Mouse (Mus musculus): ENCODE results near the gene Pax8. TPM values are rescaled to one million over a fixed set of nuclear protein-coding genes. Genes with fewer than 3 reads are reported as not detected.

Pax8 gene
- polyA plus RNA-seq, 1 experiment from 2014 or later, result not detected

DNA sequence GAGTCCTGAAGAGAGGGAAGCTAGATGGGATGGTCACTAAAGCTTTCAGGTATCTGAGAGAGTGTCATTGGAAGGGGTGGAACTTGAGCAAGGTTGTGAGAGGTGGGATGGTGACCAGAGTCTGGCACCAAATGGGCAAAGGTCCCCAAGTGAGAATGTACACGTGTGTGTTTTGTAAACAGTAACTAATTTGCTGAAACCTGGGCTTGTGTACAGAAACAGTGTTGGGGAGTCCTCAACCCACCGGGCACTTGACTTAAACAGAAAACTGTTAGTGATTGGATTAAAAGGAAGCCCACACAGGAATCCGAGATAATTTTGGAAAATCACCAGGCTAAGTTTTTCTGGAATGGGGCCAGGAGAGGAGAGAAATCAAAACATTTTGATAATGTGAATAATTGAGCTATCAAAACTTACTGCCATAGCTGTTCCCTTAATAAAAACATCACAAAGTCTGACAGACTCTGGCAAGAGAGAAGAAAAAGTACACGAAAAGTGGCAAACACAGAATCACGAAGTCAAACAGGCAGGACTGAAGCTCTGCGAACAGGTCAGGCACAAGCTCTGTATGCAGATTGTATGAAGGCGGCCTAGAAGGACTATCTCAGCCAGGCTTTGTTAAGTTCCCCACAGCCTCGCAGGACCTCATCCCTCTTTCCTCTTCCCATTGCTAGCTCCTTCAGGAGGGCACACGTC is 15.1 kb downstream of the Pax8 start:
- no peaks in the 10 kb centered on the region for H3K4me1 ChIP-seq (replicated peaks)
- no peak overlapping the region for H3K9ac ChIP-seq (replicated peaks)
- H3K36me3 ChIP-seq, result no peaks in the 10 kb centered on the region
- H3K4me3 ChIP-seq (replicated peaks), result no peak overlapping the region
- no peak overlapping the region for H3K27ac ChIP-seq
- ATAC-seq (ENCODE audit: insufficient number of reproducible peaks, insufficient read depth, low FRiP score, low TSS enrichment, low read depth), result no peak
- no peaks in the 10 kb centered on the region for H3K9me3 ChIP-seq
- 39% methylated on average over 9 of the region's 9 CpGs for WGBS
- H3K4me2 ChIP-seq, result no peak overlapping the region
- H3K27me3 ChIP-seq, result peaks cover 7% of the 10 kb centered on the region; the same call in 1 of the 2 replicates

DNA sequence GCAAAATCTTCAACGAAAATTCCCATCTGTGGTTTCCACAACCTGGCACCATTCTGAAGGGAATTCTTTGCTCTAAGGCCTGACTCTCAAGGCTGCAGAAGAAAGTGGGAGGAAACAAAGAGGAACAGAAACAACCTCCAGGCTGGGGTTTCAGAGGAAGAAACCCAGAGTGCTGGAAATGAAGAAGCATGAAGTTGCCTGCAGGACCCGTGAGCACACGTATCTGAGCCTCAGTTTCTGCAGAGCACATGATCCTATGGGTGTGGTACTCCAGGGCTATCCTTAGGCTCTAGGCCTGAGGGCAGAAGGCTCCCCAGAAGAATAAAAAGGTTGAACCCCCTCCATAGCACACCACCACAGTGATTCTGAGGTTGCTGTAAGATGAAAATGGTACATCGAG is 18.6 kb downstream of the Pax8 start:
- ATAC-seq (ENCODE audit: insufficient number of reproducible peaks, insufficient read depth, low FRiP score, low TSS enrichment, low read depth), result no peak

DNA sequence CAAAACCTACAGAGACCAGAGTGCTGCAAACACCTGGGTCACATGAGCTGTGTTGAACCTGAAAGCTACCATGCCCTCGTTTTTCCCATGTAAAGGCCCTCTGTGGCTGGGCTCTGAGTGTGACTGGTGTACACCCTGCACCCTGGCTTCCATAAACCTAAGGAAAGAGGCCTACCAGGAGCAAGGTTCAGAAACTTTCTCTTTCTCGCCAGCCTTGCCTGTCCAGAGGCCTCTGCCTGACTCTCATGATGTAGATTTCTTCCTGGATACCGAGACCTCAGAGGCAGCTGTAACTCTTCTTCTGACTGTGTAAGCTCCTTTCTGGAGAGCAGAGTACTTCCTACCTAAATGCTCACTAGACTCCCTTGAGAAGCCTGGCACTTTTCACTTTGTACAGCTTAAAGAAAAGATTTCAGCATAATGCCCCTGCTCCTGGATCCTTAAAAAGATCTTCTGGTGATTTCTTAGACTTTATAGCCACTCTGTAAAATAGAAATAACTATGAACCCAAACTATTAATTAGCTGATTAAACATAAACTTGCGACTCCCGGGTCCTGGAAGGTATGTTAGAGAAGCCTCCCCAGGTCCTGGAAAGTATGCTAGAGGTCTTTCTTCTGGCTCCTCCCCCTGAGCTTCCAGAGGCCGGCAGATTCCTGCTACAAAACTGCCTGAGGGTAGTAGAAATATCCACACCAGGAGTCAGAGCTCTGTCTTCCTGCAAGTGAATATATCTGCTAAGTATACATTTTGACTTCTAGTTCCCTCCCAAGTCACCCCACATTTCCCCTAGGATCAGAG is 20.1 kb downstream of the Pax8 start:
- no peaks in the 10 kb centered on the region for H3K36me3 ChIP-seq
- H3K9ac ChIP-seq (replicated peaks), result no peak overlapping the region
- no peak overlapping the region for H3K4me3 ChIP-seq (replicated peaks)
- 38% methylated on average over 6 of the region's 6 CpGs for WGBS
- no peak for ATAC-seq (ENCODE audit: insufficient number of reproducible peaks, insufficient read depth, low FRiP score, low TSS enrichment, low read depth)
- H3K4me1 ChIP-seq (replicated peaks), result no peaks in the 10 kb centered on the region
- no peak overlapping the region for H3K4me2 ChIP-seq
- no peaks in the 10 kb centered on the region for H3K9me3 ChIP-seq
- H3K27me3 ChIP-seq, result peaks cover 7% of the 10 kb centered on the region; the same call in 1 of the 2 replicates
- H3K27ac ChIP-seq, result no peak overlapping the region

More for the DNA sequence above, 18.6 kb downstream of the Pax8 start:
- 85% methylated on average over 4 of the region's 4 CpGs for WGBS
- Histone ChIP-seq H3K9me3 (no peaks in the 10 kb centered on the region), H3K27ac (no peak overlapping the region), H3K4me1 (replicated peaks) (no peaks in the 10 kb centered on the region), H3K4me2 (no peak overlapping the region), H3K36me3 (no peaks in the 10 kb centered on the region), H3K27me3 (peaks cover 7% of the 10 kb centered on the region; the same call in 1 of the 2 replicates), H3K4me3 (replicated peaks) (no peak overlapping the region), H3K9ac (replicated peaks) (no peak overlapping the region)

DNA sequence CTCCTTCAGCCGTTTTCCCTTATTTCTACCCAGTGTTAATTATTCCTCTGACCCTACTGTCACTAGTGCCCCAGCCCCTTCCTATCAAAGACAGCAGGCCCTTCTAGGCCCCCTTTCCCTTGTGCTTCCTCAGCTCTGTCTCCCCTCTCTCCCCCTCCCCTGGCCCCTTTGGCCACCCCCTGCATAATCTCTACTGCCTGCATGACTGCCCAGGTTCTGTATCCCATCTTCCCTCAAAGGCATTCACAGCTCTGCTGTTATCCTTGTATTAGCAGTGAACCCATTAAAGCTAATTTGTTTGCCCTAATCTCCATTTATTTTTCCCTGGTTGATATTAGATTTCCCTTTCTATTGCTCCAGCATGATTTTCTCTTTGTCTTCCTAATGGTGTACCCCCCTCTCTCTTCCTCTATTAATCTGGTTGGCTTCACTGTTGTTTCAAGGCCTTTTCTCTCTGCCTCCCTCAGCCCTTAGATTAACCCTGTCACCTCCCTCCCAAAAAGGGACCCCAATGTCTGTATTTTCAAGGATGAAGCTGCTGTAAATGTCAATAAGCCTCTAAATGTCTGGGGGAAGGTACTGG is 20.9 kb downstream of the Pax8 start:
- no peak overlapping the region for H3K9ac ChIP-seq (replicated peaks)
- H3K36me3 ChIP-seq, result no peaks in the 10 kb centered on the region
- H3K4me1 ChIP-seq (replicated peaks), result no peaks in the 10 kb centered on the region
- no peak overlapping the region for H3K4me2 ChIP-seq
- no peak overlapping the region for H3K27ac ChIP-seq
- ATAC-seq (ENCODE audit: insufficient number of reproducible peaks, insufficient read depth, low FRiP score, low TSS enrichment, low read depth), result no peak
- H3K4me3 ChIP-seq (replicated peaks), result no peak overlapping the region
- WGBS, result 35% methylated on average over 1 of the region's 1 CpGs
- H3K9me3 ChIP-seq, result no peaks in the 10 kb centered on the region
- H3K27me3 ChIP-seq, result peaks cover 7% of the 10 kb centered on the region; the same call in 1 of the 2 replicates

DNA sequence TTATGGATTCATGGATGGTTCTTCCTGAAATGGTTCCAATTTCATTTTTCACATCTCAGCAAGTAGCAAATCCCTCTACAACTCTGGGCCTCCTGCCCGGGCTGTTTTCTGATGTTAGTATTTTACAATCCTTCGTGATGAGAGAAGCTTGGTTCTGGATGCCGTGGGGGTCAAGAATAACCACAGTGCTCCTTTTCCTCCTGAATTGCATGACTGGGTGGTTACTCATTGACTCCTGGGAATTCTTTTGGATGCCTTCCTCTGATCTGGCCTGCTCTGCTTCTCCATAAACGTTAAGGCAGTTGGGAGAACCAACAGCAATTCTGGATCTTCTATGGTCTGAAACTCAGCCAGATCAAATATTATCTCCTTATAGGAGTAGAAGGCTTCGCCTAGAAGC is 22.2 kb downstream of the Pax8 start:
- Histone ChIP-seq H3K27ac (no peak overlapping the region), H3K4me2 (no peak overlapping the region), H3K4me1 (replicated peaks) (no peaks in the 10 kb centered on the region), H3K27me3 (0 out of 2 replicates have a peak, but pooled peaks cover 3% of the 10 kb centered on the region), H3K4me3 (replicated peaks) (no peak overlapping the region), H3K9ac (replicated peaks) (no peak overlapping the region), H3K9me3 (no peaks in the 10 kb centered on the region), H3K36me3 (no peaks in the 10 kb centered on the region)
- ATAC-seq (ENCODE audit: insufficient number of reproducible peaks, insufficient read depth, low FRiP score, low TSS enrichment, low read depth), result no peak
- WGBS, result 83% methylated on average over 5 of the region's 5 CpGs

DNA sequence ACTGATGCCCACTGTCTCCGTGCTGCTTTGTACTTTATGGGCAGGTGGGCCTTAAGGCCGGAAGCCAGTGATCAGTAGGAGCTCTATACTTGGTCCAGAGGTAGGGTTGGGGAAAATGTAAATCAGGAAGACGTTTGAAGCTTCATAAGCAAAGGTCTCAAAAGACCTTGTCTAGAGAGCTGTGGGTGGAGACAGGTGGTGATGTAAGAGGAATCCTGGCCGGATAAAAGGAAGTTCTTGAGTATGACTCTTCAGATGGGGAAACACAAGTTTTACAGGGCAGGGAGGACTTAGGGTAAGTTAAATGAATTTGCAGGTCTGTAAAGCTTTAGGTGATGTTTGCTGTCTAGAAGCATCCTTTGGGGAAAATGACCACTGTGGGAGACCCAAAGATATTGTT is 26.3 kb downstream of the Pax8 start:
- no peaks in the 10 kb centered on the region for H3K36me3 ChIP-seq
- no peak overlapping the region for H3K4me2 ChIP-seq
- no peaks in the 10 kb centered on the region for H3K9me3 ChIP-seq
- no peak for ATAC-seq (ENCODE audit: insufficient number of reproducible peaks, insufficient read depth, low FRiP score, low TSS enrichment, low read depth)
- H3K4me1 ChIP-seq (replicated peaks), result no peaks in the 10 kb centered on the region
- no peak overlapping the region for H3K27ac ChIP-seq
- no peaks in the 10 kb centered on the region for H3K27me3 ChIP-seq
- 69% methylated on average over 4 of the region's 4 CpGs for WGBS
- H3K9ac ChIP-seq (replicated peaks), result no peak overlapping the region
- no peak overlapping the region for H3K4me3 ChIP-seq (replicated peaks)

DNA sequence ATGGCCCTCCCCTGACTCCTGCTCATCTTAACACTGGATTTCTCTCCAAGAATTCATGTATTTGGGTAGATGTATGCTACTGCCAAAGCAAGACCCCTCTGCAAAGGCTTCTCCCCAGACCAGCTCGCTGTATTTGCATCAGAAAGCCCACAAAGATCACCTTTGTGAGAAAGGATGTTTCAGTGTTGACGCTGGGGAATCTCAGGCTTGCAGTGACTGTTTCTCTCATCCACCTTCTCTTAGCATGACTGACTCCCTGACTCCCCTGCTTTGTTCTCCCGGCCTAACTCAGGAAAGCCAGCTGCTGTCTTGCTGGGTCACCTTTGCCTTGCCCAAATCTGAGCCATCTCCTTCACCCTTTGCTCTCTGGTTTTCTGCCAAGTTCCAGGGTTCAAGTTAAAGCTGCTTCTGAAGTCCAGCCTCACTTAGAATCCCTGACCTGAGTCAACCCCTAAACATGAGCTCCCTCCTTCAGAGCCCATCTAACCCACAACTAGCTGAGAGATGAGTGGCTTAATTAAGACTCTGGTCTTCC is 32.1 kb downstream of the Pax8 start:
- 47% methylated on average over 3 of the region's 3 CpGs for WGBS
- Histone ChIP-seq H3K4me3 (replicated peaks) (no peak overlapping the region), H3K9ac (replicated peaks) (no peak overlapping the region), H3K9me3 (no peaks in the 10 kb centered on the region), H3K27me3 (no peaks in the 10 kb centered on the region), H3K27ac (no peak overlapping the region), H3K36me3 (no peaks in the 10 kb centered on the region), H3K4me2 (no peak overlapping the region), H3K4me1 (replicated peaks) (no peaks in the 10 kb centered on the region)
- ATAC-seq (ENCODE audit: insufficient number of reproducible peaks, insufficient read depth, low FRiP score, low TSS enrichment, low read depth), result no peak

DNA sequence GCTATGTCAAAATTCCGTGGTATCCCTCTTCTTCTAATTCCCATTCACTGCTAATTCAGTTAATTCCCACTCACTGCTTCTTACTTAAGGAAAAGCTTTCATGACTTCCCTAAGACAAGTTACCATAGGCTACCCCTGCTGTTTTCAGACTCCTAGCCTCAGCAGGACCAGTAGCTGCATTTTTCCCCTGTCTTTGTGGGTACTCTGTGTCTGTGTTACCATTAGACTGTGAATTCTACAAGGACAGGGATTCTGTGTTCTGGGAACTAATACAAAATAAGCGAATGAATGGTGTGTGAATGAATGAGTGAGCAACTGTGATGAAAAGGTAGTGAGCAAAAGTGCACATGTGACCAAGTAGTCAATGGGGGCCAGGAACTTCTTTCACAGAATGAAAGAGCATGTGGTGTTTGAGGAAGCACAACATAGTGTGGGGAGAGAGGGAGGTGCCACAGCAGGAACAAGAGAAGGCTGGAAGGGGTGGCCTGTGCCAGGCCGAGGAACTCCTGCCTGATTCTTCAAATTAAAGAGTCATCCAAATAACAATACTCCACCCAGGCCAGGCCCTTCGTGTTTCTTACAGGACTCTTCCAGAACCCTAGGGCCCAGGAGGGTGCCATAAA is 33.0 kb downstream of the Pax8 start:
- no peak overlapping the region for H3K27ac ChIP-seq
- H3K27me3 ChIP-seq, result no peaks in the 10 kb centered on the region
- ATAC-seq (ENCODE audit: insufficient number of reproducible peaks, insufficient read depth, low FRiP score, low TSS enrichment, low read depth), result no peak
- H3K4me3 ChIP-seq (replicated peaks), result no peak overlapping the region
- H3K36me3 ChIP-seq, result no peaks in the 10 kb centered on the region
- WGBS, result 59% methylated on average over 4 of the region's 4 CpGs
- no peak overlapping the region for H3K4me2 ChIP-seq
- H3K4me1 ChIP-seq (replicated peaks), result no peaks in the 10 kb centered on the region
- H3K9ac ChIP-seq (replicated peaks), result no peak overlapping the region
- no peaks in the 10 kb centered on the region for H3K9me3 ChIP-seq

DNA sequence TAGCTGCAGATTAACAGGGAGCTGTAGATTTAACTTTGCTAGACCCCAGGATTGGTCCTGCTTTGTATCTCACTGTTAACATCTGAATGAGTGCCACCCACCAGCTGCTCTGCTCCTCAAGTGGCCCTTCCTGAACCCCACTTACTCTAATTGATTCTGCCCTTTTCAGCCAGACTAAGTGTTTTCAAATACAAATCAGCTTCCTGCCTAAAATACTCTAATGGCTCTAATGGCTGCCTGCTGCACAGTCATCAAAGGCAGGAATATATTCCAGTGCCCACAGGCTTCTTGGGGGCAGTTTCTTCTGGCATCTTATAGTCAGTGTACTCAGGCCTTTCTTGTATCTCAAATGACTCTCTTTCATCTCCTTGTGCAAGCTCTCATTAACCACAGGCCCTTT is 33.5 kb downstream of the Pax8 start:
- Histone ChIP-seq H3K4me1 (replicated peaks) (no peaks in the 10 kb centered on the region), H3K27me3 (no peaks in the 10 kb centered on the region), H3K9me3 (no peaks in the 10 kb centered on the region), H3K27ac (no peak overlapping the region), H3K4me3 (replicated peaks) (no peak overlapping the region), H3K9ac (replicated peaks) (no peak overlapping the region), H3K36me3 (no peaks in the 10 kb centered on the region), H3K4me2 (no peak overlapping the region)
- no peak for ATAC-seq (ENCODE audit: insufficient number of reproducible peaks, insufficient read depth, low FRiP score, low TSS enrichment, low read depth)

DNA sequence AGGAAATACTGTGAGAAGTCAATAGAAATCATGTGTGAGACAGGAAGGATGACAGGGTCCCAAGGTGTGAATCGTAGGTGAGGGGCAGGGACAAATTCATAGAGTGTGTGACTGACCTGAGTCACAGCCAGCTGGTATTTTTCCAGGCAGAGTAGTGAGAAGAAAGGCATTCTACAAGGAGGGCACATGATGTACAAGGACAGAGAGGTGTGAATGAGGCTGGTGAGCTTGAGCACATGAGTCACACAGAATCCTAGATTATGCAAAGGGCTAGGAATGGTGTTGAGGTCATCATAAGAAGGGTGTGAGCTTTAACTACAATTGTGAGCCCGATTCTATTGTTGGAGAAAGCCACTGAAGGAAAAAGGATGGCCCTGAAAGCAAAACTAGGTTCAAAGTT is 35.3 kb downstream of the Pax8 start:
- Histone ChIP-seq H3K27me3 (no peaks in the 10 kb centered on the region), H3K4me2 (no peak overlapping the region), H3K4me3 (replicated peaks) (no peak overlapping the region), H3K9ac (replicated peaks) (no peak overlapping the region), H3K36me3 (no peaks in the 10 kb centered on the region), H3K9me3 (no peaks in the 10 kb centered on the region), H3K4me1 (replicated peaks) (no peaks in the 10 kb centered on the region), H3K27ac (no peak overlapping the region)
- no peak for ATAC-seq (ENCODE audit: insufficient number of reproducible peaks, insufficient read depth, low FRiP score, low TSS enrichment, low read depth)
- 83% methylated on average over 2 of the region's 2 CpGs for WGBS

DNA sequence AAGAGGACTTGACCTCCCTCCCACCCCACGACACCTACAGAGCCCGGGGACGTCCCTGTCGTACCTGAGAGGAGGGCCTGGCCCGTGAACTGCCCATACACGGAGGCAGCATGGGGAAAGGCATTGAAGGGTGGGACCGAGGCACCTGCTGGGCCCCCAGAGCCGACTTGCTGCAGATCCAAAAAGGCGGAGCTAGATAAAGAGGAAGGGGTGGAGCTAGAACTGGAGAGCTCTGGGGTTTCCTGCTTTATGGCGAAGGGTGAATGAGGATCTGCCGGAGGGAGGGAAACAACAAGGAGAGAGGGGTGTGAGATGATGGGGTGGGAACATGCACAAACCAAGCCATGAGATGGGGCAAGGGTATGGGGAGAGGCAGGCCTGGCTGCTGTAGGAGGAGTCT is 39.7 kb downstream of the Pax8 start:
- no peak for ATAC-seq (ENCODE audit: insufficient number of reproducible peaks, insufficient read depth, low FRiP score, low TSS enrichment, low read depth)
- Histone ChIP-seq H3K4me1 (replicated peaks) (no peaks in the 10 kb centered on the region), H3K36me3 (no peaks in the 10 kb centered on the region), H3K27ac (no peak overlapping the region), H3K27me3 (no peaks in the 10 kb centered on the region), H3K9ac (replicated peaks) (no peak overlapping the region), H3K9me3 (no peaks in the 10 kb centered on the region), H3K4me3 (replicated peaks) (no peak overlapping the region), H3K4me2 (no peak overlapping the region)
- WGBS, result 78% methylated on average over 11 of the region's 11 CpGs
